ENCODE assay signal across 8 mouse cellular contexts in genomic region chr12:72086166-72086825, GRCm38 (mm10). TPM values are rescaled to one million over a fixed set of nuclear protein-coding genes. Genes with fewer than 3 reads are reported as not detected.
DNase-seq lines count a peak whose midpoint lies in the region; ATAC-seq lines count a peak whose summit lies in the region.

No protein-coding gene starts in this region.

- peak overlapping the region; percentile 60 for H3K4me2 ChIP-seq in intestine, embryonic 15.5 days (replicated peaks)
- peak overlapping the region; percentile 78 for H3K4me2 ChIP-seq in neural tube, embryonic 12.5 days (replicated peaks)

- peak; percentile 52 for DNase-seq in embryo, embryonic 11 days
- no peak for DNase-seq in embryo, embryonic 10.5 days (ENCODE audit: low spot score)
- DNase-seq in thymus, postnatal 14 days, result peak; percentile 27
- no peak for DNase-seq in thymus, postnatal 10 days (ENCODE audit: low spot score in 2 of 2)
- no peak for DNase-seq in ovary, adult 18-20 months (ENCODE audit: low spot score)
- DNase-seq in layer of hippocampus, postnatal 10 days (ENCODE audit: low spot score in 2 of 2), result no peak

- H3K36me3 ChIP-seq in intestine, embryonic 15.5 days, result no peaks in the 10 kb centered on the region
- H3K36me3 ChIP-seq in neural tube, embryonic 12.5 days, result peaks cover 9% of the 10 kb centered on the region

- peak overlapping the region; percentile 78 for H3K9ac ChIP-seq in intestine, embryonic 15.5 days
- peak overlapping the region; percentile 76 for H3K9ac ChIP-seq in neural tube, embryonic 12.5 days

- no peak; the same call in 1 of the 2 replicates for ATAC-seq in intestine, embryonic 15.5 days
- ATAC-seq in neural tube, embryonic 12.5 days (ENCODE audit: low FRiP score, low read depth), result no peak

- no peaks in the 10 kb centered on the region for H3K9me3 ChIP-seq in intestine, embryonic 15.5 days
- no peaks in the 10 kb centered on the region for H3K9me3 ChIP-seq in neural tube, embryonic 12.5 days

- peak overlapping the region; percentile 98 for H3K27ac ChIP-seq in intestine, embryonic 15.5 days
- peak overlapping the region; percentile 86 for H3K27ac ChIP-seq in neural tube, embryonic 12.5 days

- WGBS in intestine, embryonic 15.5 days, result 2% methylated on average over 18 of the region's 18 CpGs
- WGBS in neural tube, embryonic 12.5 days, result 2% methylated on average over 18 of the region's 18 CpGs

- no peaks in the 10 kb centered on the region for H3K27me3 ChIP-seq in intestine, embryonic 15.5 days (replicated peaks)
- no peaks in the 10 kb centered on the region for H3K27me3 ChIP-seq in neural tube, embryonic 12.5 days (replicated peaks)

- peak overlapping the region; percentile 76 for H3K4me3 ChIP-seq in intestine, embryonic 15.5 days (replicated peaks)
- peak overlapping the region; percentile 53 for H3K4me3 ChIP-seq in neural tube, embryonic 12.5 days

- peaks cover 18% of the 10 kb centered on the region for H3K4me1 ChIP-seq in intestine, embryonic 15.5 days (replicated peaks)
- peaks cover 26% of the 10 kb centered on the region for H3K4me1 ChIP-seq in neural tube, embryonic 12.5 days

RNA-seq across cellular contexts. Expression of gene Jkamp, which starts 0.9 kb away (rescaled TPM):
- 59.8 and 66.7 TPM in 2 replicates for polyA plus RNA-seq in intestine, embryonic 15.5 days (2015; fragmentation: Nextera tagmentation; extraction: Ambion mirVana)
- 108 and 118 TPM in 2 replicates for polyA plus RNA-seq in neural tube, embryonic 12.5 days (2016; fragmentation: Nextera tagmentation; extraction: Ambion mirVana)
- 10 to 100 TPM; 48.3 to 51.2 TPM for total RNA-seq in layer of hippocampus, postnatal 10 days (2021)

RNA-seq across cellular contexts. Expression of gene L3hypdh, which starts 1.1 kb away (rescaled TPM):
- polyA plus RNA-seq in intestine, embryonic 15.5 days (2015; fragmentation: Nextera tagmentation; extraction: Ambion mirVana), result 15.2 and 16.2 TPM in 2 replicates
- polyA plus RNA-seq in neural tube, embryonic 12.5 days (2016; fragmentation: Nextera tagmentation; extraction: Ambion mirVana), result 9.9 and 10.0 TPM in 2 replicates
- total RNA-seq in layer of hippocampus, postnatal 10 days (2021), result 1 to 10 TPM; 5.0 to 5.4 TPM

RNA-seq across cellular contexts. Expression of gene Gpr135, which starts 15.4 kb away (rescaled TPM):
- 0.54 and 0.68 TPM in 2 replicates for polyA plus RNA-seq in intestine, embryonic 15.5 days (2015; fragmentation: Nextera tagmentation; extraction: Ambion mirVana)
- polyA plus RNA-seq in neural tube, embryonic 12.5 days (2016; fragmentation: Nextera tagmentation; extraction: Ambion mirVana), result 1.7 TPM in 2 replicates
- total RNA-seq in layer of hippocampus, postnatal 10 days (2021), result 10 to 100 TPM; 13.8 to 14.6 TPM

Comparison
In these comparisons a context has a peak if more than half of its experiments do, and no peak if none do; other contexts are left out.
1. DNase-seq: peak in embryo, embryonic 11 days (single experiment) and thymus, postnatal 14 days (single experiment); none in embryo, embryonic 10.5 days (single experiment), thymus, postnatal 10 days (0 of 2), ovary, adult 18-20 months (single experiment) and layer of hippocampus, postnatal 10 days (0 of 2).